Mouse (Mus musculus) left cerebral cortex, adult 6 months (tissue): ENCODE data around the gene Acox3. TPM values are rescaled to one million over a fixed set of nuclear protein-coding genes. Genes with fewer than 3 reads are reported as not detected.

Experiments used
- long read RNA-seq, 2 experiments: library from polyadenylated mRNA; unstranded; transcript quantifications; one replicate each; pipeline ENCODE4 v2.0.0; 2019 to 2020
- polyA plus RNA-seq: library from polyadenylated mRNA; unstranded; fragments of <200 nt; fragmentation: Nextera tagmentation; gene quantifications from 2 replicates; pipeline ENCODE4 v1.2.3, GENCODE M21; 2021

The Acox3 gene
- polyA plus RNA-seq: 7.1 and 8.5 TPM in 2 replicates
- long read RNA-seq, experiment 1, transcript Acox3-202 (19 exons, 3,976 nt): major isoform, 15 of 45 reads
- long read RNA-seq, experiment 1, partial matches to known transcripts: 17 of 45 reads
- long read RNA-seq, experiment 1, other reads (novel, unspliced or antisense): 7 of 45 reads
- long read RNA-seq, experiment 2, partial matches to known transcripts: 0 of 6 reads
- long read RNA-seq, experiment 2, other reads (novel, unspliced or antisense): 3 of 6 reads

GRCm38 (mm10) chr5:35582445-35583220, at the start of gene Acox3:
TSS of gene Acox3 (plus strand) at chr5:35583040.

GRCm38 (mm10) chr5:35574653-35575599, 7.9 kb upstream of the Acox3 start, which contains the start of gene Trmt44:
TSS of gene Trmt44 (minus strand) at chr5:35575070.

Other genes with a start within 250 kb of the Acox3 start
- gene Hmx1, start 193.9 kb upstream of the Acox3 start, polyA plus RNA-seq: not detected in 2 replicates
- gene Cpz, start 57.3 kb upstream of the Acox3 start, polyA plus RNA-seq: 0.24 and 0.31 TPM in 2 replicates
- gene Trmt44, start 8.0 kb upstream of the Acox3 start, polyA plus RNA-seq: 1.3 TPM in 2 replicates
- gene Htra3, start 96.7 kb downstream of the Acox3 start, polyA plus RNA-seq: 2.8 and 7.9 TPM in 2 replicates
- gene Sh3tc1, start 156.9 kb downstream of the Acox3 start, polyA plus RNA-seq: 0.50 and 0.91 TPM in 2 replicates
- 85.5 and 98.2 TPM in 2 replicates for gene Ablim2, start 174.8 kb downstream of the Acox3 start, polyA plus RNA-seq